Mouse (Mus musculus) heart, adult 2 months (tissue): ENCODE results near the gene Srrm4.

Experiments used
- CTCF ChIP-seq: fragments of 200-600 bp; IDR thresholded peaks from 2 replicates; pipeline ENCODE4 v1.8.1; 2022; ENCODE audit warnings: antibody characterized with exemption, mild to moderate bottlenecking, moderate library complexity
- EP300 ChIP-seq: fragments of 200-500 bp; IDR thresholded peaks from 2 replicates; pipeline ENCODE4 v1.6.1; 2011; ENCODE audit warnings: low read depth, low read length, control low read depth; ENCODE audit not compliant: insufficient read depth
- POLR2A ChIP-seq: fragments of 200-500 bp; IDR thresholded peaks from 2 replicates; pipeline ENCODE4 v1.6.1; 2011; ENCODE audit warnings: mild to moderate bottlenecking, low read depth, low read length, control low read depth; ENCODE audit not compliant: insufficient read depth

- TF ChIP-seq CTCF (no peak), POLR2A (no peak), EP300 (no peak)
Observed at GRCm38 (mm10) chr5:116568050-116568449, 23.6 kb downstream of the Srrm4 start.
